In genomic region chr15:10399795-10400194, GRCm38 (mm10) we compare ENCODE assay signal across 15 mouse cellular contexts. TPM values are rescaled to one million over a fixed set of nuclear protein-coding genes. Genes with fewer than 3 reads are reported as not detected.
A peak's percentile ranks its signal among the peaks of the same experiment; 100 is the strongest.
DNase-seq lines count a peak whose midpoint lies in the region; ATAC-seq and TF ChIP-seq lines count a peak whose summit lies in the region.
"Had no signal": no experiment of that assay in that cellular context is flagged by ENCODE, and none has a peak within 500 bp of the region (broad histone marks: within the 10 kb centered on the region; RNA-seq: fewer than 3 reads in every experiment).

No protein-coding gene starts in this region.

- POLR2A ChIA-PET in Patski (lab: Charles Lee): no interaction called here

- H3K27ac ChIP-seq in lung, embryonic 15.5 days: no peak overlapping the region; the same call in 1 of the 2 replicates
- H3K27ac ChIP-seq: embryonic facial prominence, embryonic 15.5 days; heart, embryonic 13.5 days; midbrain, embryonic 12.5 days; neural tube, embryonic 13.5 days had no signal

- no peaks in the 10 kb centered on the region; the same call in 1 of the 2 replicates for H3K4me1 ChIP-seq in lung, embryonic 15.5 days
- H3K4me1 ChIP-seq: embryonic facial prominence, embryonic 15.5 days; heart, embryonic 13.5 days; midbrain, embryonic 12.5 days; neural tube, embryonic 13.5 days had no signal

- CTCF ChIA-PET in Patski (lab: Charles Lee): interaction anchor here (1.2 kb wide), 1 partner anchor 49 kb away, joined by 3 read pairs; no protein-coding TSS in a partner anchor

- no peak overlapping the region for H3K4me2 ChIP-seq in lung, embryonic 15.5 days
- H3K4me2 ChIP-seq: embryonic facial prominence, embryonic 15.5 days; heart, embryonic 13.5 days; midbrain, embryonic 12.5 days; neural tube, embryonic 13.5 days had no signal

- WGBS in lung, embryonic 15.5 days: 37% methylated on average over 2 of the region's 2 CpGs

- H3K4me3 ChIP-seq in lung, embryonic 15.5 days: no peak overlapping the region
- H3K4me3 ChIP-seq: embryonic facial prominence, embryonic 15.5 days; heart, embryonic 13.5 days; midbrain, embryonic 12.5 days; neural tube, embryonic 13.5 days had no signal

- TF ChIP-seq CTCF in Patski (IDR thresholded peaks at IDR 0.05): no peak
- no peak for TF ChIP-seq CTCF in brain, embryonic 14.5 days (IDR thresholded peaks at IDR 0.05; ENCODE audit: borderline replicate concordance, extremely low read depth, insufficient read depth, insufficient read length)

- peak; percentile 79 for ATAC-seq in Patski
- ATAC-seq in lung, embryonic 15.5 days (ENCODE audit: borderline replicate concordance, extremely low read depth, low FRiP score, low TSS enrichment): peak; percentile 64; the same call in 1 of the 2 replicates

- H3K9ac ChIP-seq in lung, embryonic 15.5 days: no peak overlapping the region
- H3K9ac ChIP-seq: embryonic facial prominence, embryonic 15.5 days; heart, embryonic 13.5 days; midbrain, embryonic 12.5 days; neural tube, embryonic 13.5 days had no signal

- no peaks in the 10 kb centered on the region for H3K9me3 ChIP-seq in lung, embryonic 15.5 days
- H3K9me3 ChIP-seq: embryonic facial prominence, embryonic 15.5 days; heart, embryonic 13.5 days; midbrain, embryonic 12.5 days; neural tube, embryonic 13.5 days had no signal

- in situ Hi-C loops in Patski (cut with MboI; ENCODE audit: low pct_unique_long_range_greater_than_20kb): no loop called here

- H3K36me3 ChIP-seq in lung, embryonic 15.5 days: no peaks in the 10 kb centered on the region
- H3K36me3 ChIP-seq: embryonic facial prominence, embryonic 15.5 days; heart, embryonic 13.5 days; midbrain, embryonic 12.5 days; neural tube, embryonic 13.5 days had no signal

- no peak for TF ChIP-seq POLR2A in brain, embryonic 14.5 days (IDR thresholded peaks at IDR 0.05; ENCODE audit: borderline replicate concordance, extremely low read depth, insufficient read depth, insufficient read length, poor library complexity, severe bottlenecking)

- H3K27me3 ChIP-seq in Patski: peaks cover 5% of the 10 kb centered on the region
- H3K27me3 ChIP-seq in lung, embryonic 15.5 days: no peaks in the 10 kb centered on the region
- H3K27me3 ChIP-seq: embryonic facial prominence, embryonic 15.5 days; heart, embryonic 13.5 days; midbrain, embryonic 12.5 days; neural tube, embryonic 13.5 days had no signal

- DNase-seq in Patski (ENCODE audit: low read depth, low spot score): no peak
- DNase-seq in brain, embryonic 14.5 days (ENCODE audit: low read depth): peak; percentile 7
- peak; percentile 79 to 92 for DNase-seq in kidney, postnatal 36 days
- DNase-seq in B cell, adult 2 months: no peak
- no peak for DNase-seq in retina, postnatal 1 day
- DNase-seq in urinary bladder, postnatal 14 days (ENCODE audit: low spot score): no peak
- DNase-seq: cerebellum, adult 9-11 months; left cerebral cortex, postnatal 4 days; right cerebral cortex, postnatal 25 days had no signal

RNA-seq across cellular contexts. Expression of gene Agxt2, which starts 41.5 kb away (rescaled TPM):
- polyA plus RNA-seq in Patski (2021): not detected
- not detected in 2 replicates for polyA plus RNA-seq in brain, embryonic 14.5 days (2012; rRNA removed)
- not detected in 2 replicates for polyA plus RNA-seq in lung, embryonic 15.5 days (2015; fragmentation: Nextera tagmentation; extraction: Ambion mirVana)
- polyA plus RNA-seq: embryonic facial prominence, embryonic 15.5 days; heart, embryonic 13.5 days; intestine, embryonic 14.5 days; midbrain, embryonic 12.5 days; neural tube, embryonic 13.5 days had no signal

Comparison
In these comparisons a context has a peak if more than half of its experiments do, and no peak if none do; other contexts are left out.
1. DNase-seq: peak in brain, embryonic 14.5 days (single experiment) and kidney, postnatal 36 days (2 of 2); none in Patski (single experiment), B cell, adult 2 months (0 of 2), retina, postnatal 1 day (single experiment) and urinary bladder, postnatal 14 days (single experiment).